Mouse (Mus musculus) lung, adult 2 months (tissue): ENCODE data around the gene Lgr5. TPM values are rescaled to one million over a fixed set of nuclear protein-coding genes. Genes with fewer than 3 reads are reported as not detected.

Experiments used
- DNase-seq: peaks from one replicate; pipeline ENCODE4 v3.0.0; 2022
- H3K4me1 ChIP-seq: fragments of 200-500 bp; 2 replicates; pipeline ENCODE4 v1.6.1; 2011; ENCODE audit warnings: low read length; ENCODE audit not compliant: control insufficient read depth, insufficient read depth
- H3K4me3 ChIP-seq: fragments of 200-500 bp; replicated peaks from 2 replicates; pipeline ENCODE3; 2011; ENCODE audit warnings: low read depth, mild to moderate bottlenecking, control low read depth, low read length; ENCODE audit errors: extremely low read depth
- CTCF ChIP-seq: fragments of 200-500 bp; IDR thresholded peaks from 2 replicates; pipeline ENCODE4 v1.5.1; 2011; ENCODE audit warnings: mild to moderate bottlenecking, low read length, control low read depth; ENCODE audit not compliant: insufficient read depth
- POLR2A ChIP-seq: fragments of 200-500 bp; IDR thresholded peaks from 2 replicates; pipeline ENCODE4 v1.6.1; 2011; ENCODE audit warnings: low read depth, mild to moderate bottlenecking, control low read depth, low read length, borderline replicate concordance; ENCODE audit errors: extremely low read depth
- WGBS: fragments of 180-500 bp; shearing (Covaris S2); methylation state at CpG from one replicate; pipeline ENCODE4 v1.1.7; 2018; 5-methylcytosine and 5-hydroxymethylcytosine counted together
- polyA plus RNA-seq: library from polyadenylated mRNA; depleted of rRNA; stranded (reverse); fragments of >200 nt; gene quantifications from 2 replicates; pipeline ENCODE4 v1.2.3, GENCODE M21; 2012

The Lgr5 gene
- polyA plus RNA-seq, 1 experiment: 0.43 TPM

- no peak for DNase-seq
- H3K4me1 ChIP-seq: no peaks in the 10 kb centered on the region
- no peak overlapping the region for H3K4me3 ChIP-seq
- 74% methylated on average over 11 of the region's 11 CpGs for WGBS
- no peak for TF ChIP-seq CTCF
- no peak for TF ChIP-seq POLR2A
Measured at GRCm38 (mm10) chr10:115553352-115554113, 34.0 kb downstream of the Lgr5 start.

- Histone ChIP-seq H3K4me3 (no peak overlapping the region), H3K4me1 (no peaks in the 10 kb centered on the region)
- DNase-seq: no peak
- WGBS: 62% methylated on average over 3 of the region's 3 CpGs
- TF ChIP-seq CTCF (no peak), POLR2A (no peak)
Measured at GRCm38 (mm10) chr10:115551069-115551468, 36.5 kb downstream of the Lgr5 start.

GRCm38 (mm10) chr10:115550253-115550652, 37.3 kb downstream of the Lgr5 start:
- no peak overlapping the region for H3K4me3 ChIP-seq
- 60% methylated on average over 7 of the region's 7 CpGs for WGBS
- TF ChIP-seq CTCF (no peak), POLR2A (no peak)
- DNase-seq: no peak
- H3K4me1 ChIP-seq: no peaks in the 10 kb centered on the region

- no peak for DNase-seq
- no peak overlapping the region for H3K4me3 ChIP-seq
- H3K4me1 ChIP-seq: no peaks in the 10 kb centered on the region
- WGBS: 55% methylated on average over 6 of the region's 6 CpGs
- TF ChIP-seq CTCF (no peak), POLR2A (no peak)
Measured at GRCm38 (mm10) chr10:115542917-115543316, 44.7 kb downstream of the Lgr5 start.

- no peak for DNase-seq
- 1% methylated on average over 2 of the region's 2 CpGs for WGBS
- H3K4me1 ChIP-seq: no peaks in the 10 kb centered on the region
- TF ChIP-seq POLR2A (no peak), CTCF (no peak)
- no peak overlapping the region for H3K4me3 ChIP-seq
Measured at GRCm38 (mm10) chr10:115530746-115531145, 56.8 kb downstream of the Lgr5 start.

- H3K4me1 ChIP-seq: no peaks in the 10 kb centered on the region
Measured at GRCm38 (mm10) chr10:115529768-115530167, 57.8 kb downstream of the Lgr5 start.

GRCm38 (mm10) chr10:115528892-115529291, 58.7 kb downstream of the Lgr5 start:
- 44% methylated on average over 4 of the region's 4 CpGs for whole genome bisulfite sequencing
- no peak for DNase-seq
- Histone ChIP-seq H3K4me3 (no peak overlapping the region), H3K4me1 (no peaks in the 10 kb centered on the region)
- TF ChIP-seq CTCF (no peak), POLR2A (no peak)

More at GRCm38 (mm10) chr10:115529768-115530167, 57.8 kb downstream of the Lgr5 start:
- DNase-seq: no peak
- TF ChIP-seq POLR2A: no peak
- TF ChIP-seq CTCF: no peak
- no peak overlapping the region for H3K4me3 ChIP-seq
- WGBS: 87% methylated on average over 12 of the region's 12 CpGs

GRCm38 (mm10) chr10:115521081-115521451, 66.5 kb downstream of the Lgr5 start:
- TF ChIP-seq POLR2A: no peak
- TF ChIP-seq CTCF: no peak
- Histone ChIP-seq H3K4me1 (no peaks in the 10 kb centered on the region), H3K4me3 (no peak overlapping the region)
- no peak for DNase-seq
- WGBS: 49% methylated on average over 4 of the region's 4 CpGs

GRCm38 (mm10) chr10:115520200-115521080, 67.1 kb downstream of the Lgr5 start:
- Histone ChIP-seq H3K4me1 (no peaks in the 10 kb centered on the region), H3K4me3 (no peak overlapping the region)
- no peak for DNase-seq
- no peak for TF ChIP-seq POLR2A
- no peak for TF ChIP-seq CTCF
- WGBS: 73% methylated on average over 17 of the region's 17 CpGs

GRCm38 (mm10) chr10:115518845-115519244, 68.7 kb downstream of the Lgr5 start:
- no peak overlapping the region for H3K4me3 ChIP-seq
- TF ChIP-seq POLR2A: no peak
- no peak for TF ChIP-seq CTCF
- no peaks in the 10 kb centered on the region for H3K4me1 ChIP-seq
- no peak for DNase-seq
- WGBS: 79% methylated on average over 3 of the region's 3 CpGs

- TF ChIP-seq CTCF (no peak), POLR2A (no peak)
- 60% methylated on average over 7 of the region's 7 CpGs for WGBS
- Histone ChIP-seq H3K4me3 (no peak overlapping the region), H3K4me1 (no peaks in the 10 kb centered on the region)
- no peak for DNase-seq
Measured at GRCm38 (mm10) chr10:115515503-115515902, 72.1 kb downstream of the Lgr5 start.
